Mouse (Mus musculus): ENCODE results near the gene Map2k5. TPM values are rescaled to one million over a fixed set of nuclear protein-coding genes. Genes with fewer than 3 reads are reported as not detected.

Map2k5 gene
- polyA plus RNA-seq, 1 experiment from 2014 or later, result 37.3 TPM

DNA sequence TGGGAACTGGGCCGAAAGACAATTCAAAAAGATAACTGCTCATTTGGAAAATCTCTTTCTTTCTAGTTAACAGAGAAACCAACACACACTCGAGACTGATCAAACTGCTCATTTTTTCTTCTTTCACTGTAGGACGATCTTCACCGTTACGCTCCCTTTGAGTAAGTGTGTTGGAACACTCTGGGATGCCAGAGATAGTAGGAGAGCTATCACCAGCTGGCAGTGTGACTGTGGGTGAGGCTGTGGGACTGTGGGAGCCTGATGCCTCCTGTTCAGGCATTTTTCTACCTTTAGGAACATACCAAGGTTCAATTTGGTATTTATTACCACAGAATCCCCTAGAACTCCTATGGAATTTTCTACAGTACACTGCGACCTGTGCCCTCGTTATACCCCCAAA is 17.9 kb upstream of the Map2k5 start:
- Histone ChIP-seq H3K4me3 (ENCODE audit: low read depth, low read length) (no peak overlapping the region), H3K9ac (no peak overlapping the region), H3K4me1 (ENCODE audit: insufficient read depth) (no peaks in the 10 kb centered on the region), H3K4me2 (no peak overlapping the region), H3K9me3 (ENCODE audit: low read depth, low read length) (no peaks in the 10 kb centered on the region), H3K27me3 (ENCODE audit: insufficient read depth, low read length) (no peaks in the 10 kb centered on the region), H3K36me3 (ENCODE audit: insufficient read depth) (no peaks in the 10 kb centered on the region), H3K27ac (ENCODE audit: low read depth) (no peak overlapping the region)
- TF ChIP-seq CTCF (IDR thresholded peaks at IDR 0.05; ENCODE audit: low read depth), result no peak
- no peak for DNase-seq
- ATAC-seq (ENCODE audit: insufficient read depth), result no peak
- 86% methylated on average over 7 of the region's 7 CpGs for WGBS

DNA sequence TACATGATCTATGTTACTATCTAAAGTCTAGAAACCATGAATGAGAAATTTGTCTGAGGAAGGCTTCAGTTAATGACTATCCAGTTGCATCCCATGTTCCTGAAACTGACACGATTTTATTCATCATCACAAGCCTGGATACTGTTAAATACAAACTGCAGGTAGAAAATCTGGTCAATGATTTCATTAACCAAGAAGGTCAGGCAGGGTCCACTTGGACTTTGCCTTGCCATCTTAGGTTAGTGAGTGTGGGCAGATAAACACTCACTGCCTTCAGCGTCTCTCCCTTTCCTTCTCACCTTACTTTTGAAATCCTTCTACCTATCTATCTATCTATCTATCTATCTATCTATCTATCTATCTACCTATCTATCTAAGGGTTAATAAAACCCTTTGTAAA is 13.6 kb upstream of the Map2k5 start:
- Histone ChIP-seq H3K4me2 (no peak overlapping the region), H3K9me3 (ENCODE audit: low read depth, low read length) (no peaks in the 10 kb centered on the region), H3K27me3 (ENCODE audit: insufficient read depth, low read length) (no peaks in the 10 kb centered on the region), H3K36me3 (ENCODE audit: insufficient read depth) (no peaks in the 10 kb centered on the region), H3K27ac (ENCODE audit: low read depth) (no peak overlapping the region), H3K4me1 (ENCODE audit: insufficient read depth) (no peaks in the 10 kb centered on the region), H3K9ac (no peak overlapping the region), H3K4me3 (ENCODE audit: low read depth, low read length) (no peak overlapping the region)
- no peak for TF ChIP-seq CTCF (IDR thresholded peaks at IDR 0.05; ENCODE audit: low read depth)
- 68% methylated on average over 2 of the region's 2 CpGs for WGBS
- ATAC-seq (ENCODE audit: insufficient read depth) (no peak), DNase-seq (no peak)

DNA sequence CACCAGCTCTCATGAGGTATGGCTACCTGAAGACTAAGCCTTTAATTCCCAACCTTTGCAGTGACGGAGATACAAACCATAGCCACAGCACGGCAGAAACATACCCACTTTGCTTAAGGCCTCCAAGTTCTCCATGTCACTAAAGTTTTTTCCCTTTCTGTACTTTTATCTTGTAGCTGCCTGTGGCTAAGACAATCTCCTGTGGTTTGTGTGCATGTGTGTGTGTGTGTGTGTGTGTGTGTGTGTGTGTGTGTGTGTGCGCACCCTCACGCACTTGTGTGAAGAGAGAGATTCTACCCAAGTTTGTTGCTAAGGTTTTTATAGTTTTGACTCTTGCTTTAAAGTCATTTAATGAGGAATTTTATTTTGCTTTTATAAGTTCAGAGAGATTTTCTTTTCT is 5.1 kb upstream of the Map2k5 start:
- WGBS, result 90% methylated on average over 4 of the region's 4 CpGs
- no peak for TF ChIP-seq CTCF (IDR thresholded peaks at IDR 0.05; ENCODE audit: low read depth)
- no peak for ATAC-seq (ENCODE audit: insufficient read depth)
- no peaks in the 10 kb centered on the region for H3K9me3 ChIP-seq (ENCODE audit: low read depth, low read length)
- no peaks in the 10 kb centered on the region for H3K4me1 ChIP-seq (ENCODE audit: insufficient read depth)
- H3K4me3 ChIP-seq (ENCODE audit: low read depth, low read length), result no peak overlapping the region
- H3K9ac ChIP-seq, result no peak overlapping the region
- no peaks in the 10 kb centered on the region for H3K27me3 ChIP-seq (ENCODE audit: insufficient read depth, low read length)
- H3K27ac ChIP-seq (ENCODE audit: low read depth), result no peak overlapping the region
- H3K4me2 ChIP-seq, result no peak overlapping the region
- no peaks in the 10 kb centered on the region for H3K36me3 ChIP-seq (ENCODE audit: insufficient read depth)
- DNase-seq, result no peak

DNA sequence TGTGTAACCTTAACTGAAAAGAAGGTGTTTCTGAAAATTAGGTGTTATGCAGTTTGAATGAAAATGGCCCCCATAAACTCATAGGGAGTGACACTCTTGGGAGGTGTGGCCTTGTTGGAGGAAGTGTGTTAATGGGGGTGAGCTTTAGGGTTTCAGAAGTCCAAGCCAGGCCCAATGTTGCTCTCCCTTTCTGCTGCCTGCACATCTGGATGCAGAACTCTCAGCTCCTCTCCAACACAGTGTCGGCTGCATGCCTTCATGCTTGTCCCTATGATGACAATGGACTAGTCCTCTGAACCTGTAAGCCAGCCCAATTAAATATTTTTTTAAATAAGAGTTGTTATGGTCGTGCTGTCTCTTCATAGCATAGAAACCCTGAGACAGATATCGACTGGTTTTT is 2.6 kb upstream of the Map2k5 start:
- no peak for TF ChIP-seq CTCF (IDR thresholded peaks at IDR 0.05; ENCODE audit: low read depth)
- Histone ChIP-seq H3K36me3 (ENCODE audit: insufficient read depth) (peaks cover 1% of the 10 kb centered on the region; the same call in 1 of the 2 replicates), H3K4me1 (ENCODE audit: insufficient read depth) (peaks cover 7% of the 10 kb centered on the region), H3K4me2 (no peak overlapping the region), H3K9ac (no peak overlapping the region), H3K4me3 (ENCODE audit: low read depth, low read length) (no peak overlapping the region), H3K27me3 (ENCODE audit: insufficient read depth, low read length) (no peaks in the 10 kb centered on the region), H3K9me3 (ENCODE audit: low read depth, low read length) (no peaks in the 10 kb centered on the region), H3K27ac (ENCODE audit: low read depth) (no peak overlapping the region)
- WGBS, result 83% methylated on average over 3 of the region's 3 CpGs
- no peak for ATAC-seq (ENCODE audit: insufficient read depth)
- DNase-seq, result no peak

DNA sequence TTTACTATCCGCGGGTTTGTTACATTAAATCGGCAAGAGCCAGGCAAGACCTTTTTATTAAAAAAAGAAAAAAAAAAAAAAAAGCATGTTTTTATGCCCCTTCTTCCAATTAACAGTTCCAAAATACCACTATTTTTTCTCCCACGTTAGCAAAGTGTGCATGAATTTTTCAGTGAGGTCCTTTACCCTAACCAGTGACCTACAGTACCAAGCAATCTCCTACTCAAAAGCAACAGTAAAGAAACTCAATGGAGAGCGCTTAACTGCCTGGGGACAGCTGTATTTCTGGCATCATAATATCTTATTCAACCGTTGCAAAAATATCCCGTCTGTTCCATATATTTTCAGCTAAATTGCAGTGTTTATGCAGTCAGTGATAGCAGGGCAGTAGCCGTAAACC is 472 bp upstream of the Map2k5 start:
- peak overlapping the region; percentile 82 for H3K4me3 ChIP-seq (ENCODE audit: low read depth, low read length)
- H3K27ac ChIP-seq (ENCODE audit: low read depth), result peak overlapping the region; percentile 87; the same call in 1 of the 2 replicates
- no peak for TF ChIP-seq CTCF (IDR thresholded peaks at IDR 0.05; ENCODE audit: low read depth)
- DNase-seq (no peak), ATAC-seq (ENCODE audit: insufficient read depth) (no peak)
- no peaks in the 10 kb centered on the region for H3K9me3 ChIP-seq (ENCODE audit: low read depth, low read length)
- 16% methylated on average over 8 of the region's 8 CpGs for WGBS
- H3K4me2 ChIP-seq, result peak overlapping the region; percentile 96
- peaks cover 19% of the 10 kb centered on the region for H3K36me3 ChIP-seq (ENCODE audit: insufficient read depth)
- peaks cover 7% of the 10 kb centered on the region for H3K4me1 ChIP-seq (ENCODE audit: insufficient read depth)
- H3K9ac ChIP-seq, result peak overlapping the region; percentile 87
- no peaks in the 10 kb centered on the region for H3K27me3 ChIP-seq (ENCODE audit: insufficient read depth, low read length)

DNA sequence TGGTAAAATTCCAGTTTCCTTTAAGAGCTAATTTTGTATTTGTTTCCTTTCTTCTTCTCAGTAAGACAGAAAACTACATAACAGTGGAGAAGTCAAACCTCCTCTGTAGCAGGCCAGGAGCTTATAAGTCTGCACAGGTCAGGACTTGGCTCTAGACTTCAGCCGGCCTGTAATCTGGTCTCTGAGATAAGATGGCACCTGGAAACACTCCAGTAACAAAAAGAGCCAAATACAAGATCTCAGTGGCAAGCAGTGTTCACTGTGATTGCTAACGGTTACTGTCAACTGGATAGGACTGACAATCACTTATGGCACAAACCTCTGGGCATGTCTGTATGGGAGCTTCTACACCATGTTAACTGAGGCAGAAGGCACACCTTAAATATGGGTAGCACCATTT is 4.4 kb downstream of the Map2k5 start:
- DNase-seq (no peak), ATAC-seq (ENCODE audit: insufficient read depth) (no peak)
- Histone ChIP-seq H3K27ac (ENCODE audit: low read depth) (no peak overlapping the region), H3K9ac (no peak overlapping the region), H3K4me2 (no peak overlapping the region), H3K4me1 (ENCODE audit: insufficient read depth) (peaks cover 7% of the 10 kb centered on the region), H3K9me3 (ENCODE audit: low read depth, low read length) (no peaks in the 10 kb centered on the region), H3K36me3 (ENCODE audit: insufficient read depth) (peaks cover 39% of the 10 kb centered on the region), H3K27me3 (ENCODE audit: insufficient read depth, low read length) (no peaks in the 10 kb centered on the region), H3K4me3 (ENCODE audit: low read depth, low read length) (no peak overlapping the region)
- 53% methylated on average over 2 of the region's 2 CpGs for WGBS
- TF ChIP-seq CTCF (IDR thresholded peaks at IDR 0.05; ENCODE audit: low read depth), result no peak

DNA sequence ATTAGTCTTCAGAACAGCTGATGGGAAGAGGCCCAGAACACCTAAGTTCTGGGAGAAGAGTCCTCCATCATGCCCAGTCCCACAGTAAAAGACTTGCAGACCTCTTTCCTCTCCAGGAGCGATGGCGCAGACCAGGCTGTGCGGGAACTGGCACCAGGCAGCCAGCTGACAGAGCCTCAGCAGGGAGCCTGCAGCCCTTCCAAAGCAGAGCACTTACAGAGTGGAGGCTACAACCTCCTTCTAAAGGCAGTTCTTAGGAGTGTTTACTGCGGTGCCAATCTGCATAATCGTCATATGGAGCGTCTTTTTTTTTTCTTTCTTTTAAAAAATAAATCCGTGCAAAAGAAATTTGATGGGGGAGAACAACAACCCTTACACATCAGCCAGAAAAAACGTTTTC is 5.2 kb downstream of the Map2k5 start:
- WGBS, result 74% methylated on average over 8 of the region's 8 CpGs
- DNase-seq (no peak), ATAC-seq (ENCODE audit: insufficient read depth) (no peak)
- Histone ChIP-seq H3K9me3 (ENCODE audit: low read depth, low read length) (no peaks in the 10 kb centered on the region), H3K4me2 (no peak overlapping the region), H3K9ac (no peak overlapping the region), H3K4me1 (ENCODE audit: insufficient read depth) (peaks cover 7% of the 10 kb centered on the region), H3K4me3 (ENCODE audit: low read depth, low read length) (no peak overlapping the region), H3K36me3 (ENCODE audit: insufficient read depth) (peaks cover 41% of the 10 kb centered on the region), H3K27ac (ENCODE audit: low read depth) (no peak overlapping the region), H3K27me3 (ENCODE audit: insufficient read depth, low read length) (no peaks in the 10 kb centered on the region)
- TF ChIP-seq CTCF (IDR thresholded peaks at IDR 0.05; ENCODE audit: low read depth), result no peak

DNA sequence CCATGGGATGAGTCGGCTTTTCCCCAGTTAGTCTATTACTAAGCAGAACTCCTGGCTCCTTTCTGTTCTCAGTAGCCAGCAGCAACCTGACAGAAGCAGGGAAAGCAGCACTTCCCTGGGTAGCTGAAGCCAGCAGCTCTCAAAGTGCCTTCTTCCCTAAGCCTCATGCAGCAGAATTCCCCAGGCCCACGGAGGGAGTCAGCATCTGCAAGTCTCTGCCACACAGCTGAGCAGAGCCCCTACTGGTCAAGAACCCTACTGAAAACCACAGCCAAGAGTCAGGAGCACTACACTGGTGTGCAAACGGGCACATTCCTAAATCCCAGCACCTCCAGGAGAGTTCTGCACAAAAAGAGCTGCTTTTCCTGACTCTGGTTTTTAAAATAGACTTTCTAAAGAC is 17.3 kb downstream of the Map2k5 start:
- Histone ChIP-seq H3K36me3 (ENCODE audit: insufficient read depth) (peaks cover 3% of the 10 kb centered on the region; the same call in 1 of the 2 replicates), H3K4me2 (no peak overlapping the region), H3K27me3 (ENCODE audit: insufficient read depth, low read length) (no peaks in the 10 kb centered on the region), H3K4me1 (ENCODE audit: insufficient read depth) (no peaks in the 10 kb centered on the region), H3K4me3 (ENCODE audit: low read depth, low read length) (no peak overlapping the region), H3K27ac (ENCODE audit: low read depth) (no peak overlapping the region), H3K9me3 (ENCODE audit: low read depth, low read length) (no peaks in the 10 kb centered on the region), H3K9ac (no peak overlapping the region)
- 47% methylated on average over 3 of the region's 3 CpGs for WGBS
- ATAC-seq (ENCODE audit: insufficient read depth) (no peak), DNase-seq (no peak)
- TF ChIP-seq CTCF (IDR thresholded peaks at IDR 0.05; ENCODE audit: low read depth), result peak; percentile 40
